Mouse (Mus musculus) olfactory bulb, adult 2 months (tissue): ENCODE measurements at regions not wholly inside any gene's neighbourhood (a gene's known extent, or its start where the extent isn't known, plus 50 kb on each side); places are given as distances from the start of the nearest gene placed in this dataset.

Experiments used
- CTCF ChIP-seq: fragments of 200-500 bp; IDR thresholded peaks from 2 replicates; pipeline ENCODE4 v1.5.1; 2012; ENCODE audit warnings: low read depth, mild to moderate bottlenecking, low read length, moderate library complexity; ENCODE audit not compliant: insufficient read depth
- POLR2A ChIP-seq: fragments of 200-500 bp; IDR thresholded peaks from 2 replicates; pipeline ENCODE4 v1.6.1; 2012; ENCODE audit warnings: mild to moderate bottlenecking, low read depth, low read length, moderate library complexity; ENCODE audit not compliant: insufficient read depth

DNA sequence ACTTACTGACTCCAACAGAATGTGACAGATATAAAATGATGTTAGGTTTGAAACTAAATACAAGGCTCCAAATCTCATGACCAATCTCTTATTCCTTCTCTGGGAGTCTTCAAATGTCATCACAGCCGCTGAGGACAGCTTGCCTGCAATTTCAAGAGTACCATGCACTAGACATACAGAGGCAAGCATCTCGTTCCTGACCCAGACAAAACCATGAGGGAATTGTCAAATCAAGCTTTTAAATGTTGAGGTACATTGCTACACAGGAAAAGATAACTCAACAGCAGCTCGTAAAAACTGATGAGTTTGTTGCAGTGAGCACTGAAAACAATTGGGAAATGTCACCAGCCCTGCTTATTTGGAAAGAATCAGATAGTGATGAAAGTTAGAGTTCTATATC, 397.0 kb downstream of the Rapgef2 start:
- no peak for TF ChIP-seq POLR2A
- TF ChIP-seq CTCF = no peak
